Mouse (Mus musculus) telencephalon, adult 2 months (tissue): ENCODE results near the gene Dennd5a.

Experiments used
- DNase-seq: peaks from one replicate; pipeline ENCODE4 v3.0.0-alpha.2; 2011; ENCODE audit warnings: low read depth, low spot score

The Dennd5a gene

DNA sequence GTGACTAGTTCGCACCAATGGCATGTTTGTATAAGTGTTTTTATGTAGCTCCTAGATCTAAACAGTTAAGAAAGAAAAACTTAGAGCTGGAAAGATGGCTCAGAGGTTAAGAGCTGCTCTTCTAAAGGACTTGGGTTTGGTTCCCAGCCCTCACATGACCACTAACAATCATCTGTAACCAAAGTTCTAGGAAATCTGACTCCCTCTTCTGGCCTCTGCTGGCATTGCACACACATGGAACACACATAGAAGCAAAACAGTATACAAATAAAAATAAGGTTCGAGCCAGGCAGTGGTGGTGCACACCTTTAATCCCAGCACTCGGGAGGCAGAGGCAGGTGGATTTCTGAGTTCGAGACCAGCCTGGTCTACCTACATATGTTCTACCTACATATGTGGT is 3.4 kb upstream of the Dennd5a start:
- no peak for DNase-seq

GRCm38 (mm10) chr7:109962596-109962995 is 2.3 kb upstream of the Dennd5a start:
- DNase-seq = no peak

GRCm38 (mm10) chr7:109961570-109961969 is 1.3 kb upstream of the Dennd5a start:
- no peak for DNase-seq

- no peak for DNase-seq
Measured at GRCm38 (mm10) chr7:109960613-109961154, 414 bp upstream of the Dennd5a start.

DNA sequence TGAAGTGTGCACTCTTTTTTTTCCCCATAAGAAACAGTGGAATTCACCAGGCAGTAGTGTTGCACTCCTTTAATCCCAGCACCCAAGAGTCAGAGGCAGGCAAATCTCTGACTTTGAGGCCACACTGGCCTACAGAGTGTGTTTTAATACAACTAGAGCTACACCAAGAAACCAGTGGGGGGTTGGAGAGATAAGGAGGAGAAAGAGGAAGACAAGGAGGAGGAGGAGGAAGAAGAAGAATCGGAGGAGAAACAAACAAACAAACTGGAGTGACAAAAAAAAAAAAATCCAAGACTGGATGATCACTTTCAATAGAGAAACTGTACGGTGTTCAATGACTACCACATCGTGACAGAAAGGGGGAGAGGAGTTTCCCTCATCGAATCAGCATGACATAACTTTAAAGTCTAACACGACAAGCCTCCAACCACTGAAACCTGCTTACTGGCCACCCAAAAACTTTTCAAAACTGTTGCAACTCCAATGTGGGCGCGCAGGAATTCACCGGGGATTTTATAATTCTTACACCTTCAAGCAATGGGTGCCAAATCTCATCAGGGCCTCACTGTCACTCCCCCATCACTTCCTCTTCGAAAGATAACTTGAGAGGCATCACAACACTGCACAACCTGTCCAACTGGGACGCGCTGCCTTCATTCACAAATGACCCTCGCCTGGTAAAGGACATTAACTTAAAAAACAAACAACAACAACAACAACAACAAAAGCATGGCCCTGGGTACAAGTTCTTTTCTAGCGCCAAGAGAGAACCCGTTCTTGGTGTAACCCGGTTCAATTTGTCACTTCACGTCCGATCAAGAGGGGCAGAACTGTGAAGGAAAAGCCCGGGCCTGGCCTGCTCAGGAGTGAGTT is 1.2 kb downstream of the Dennd5a start:
- no peak for DNase-seq

- no peak for DNase-seq
Measured at GRCm38 (mm10) chr7:109957996-109958789, 2.1 kb downstream of the Dennd5a start.

DNA sequence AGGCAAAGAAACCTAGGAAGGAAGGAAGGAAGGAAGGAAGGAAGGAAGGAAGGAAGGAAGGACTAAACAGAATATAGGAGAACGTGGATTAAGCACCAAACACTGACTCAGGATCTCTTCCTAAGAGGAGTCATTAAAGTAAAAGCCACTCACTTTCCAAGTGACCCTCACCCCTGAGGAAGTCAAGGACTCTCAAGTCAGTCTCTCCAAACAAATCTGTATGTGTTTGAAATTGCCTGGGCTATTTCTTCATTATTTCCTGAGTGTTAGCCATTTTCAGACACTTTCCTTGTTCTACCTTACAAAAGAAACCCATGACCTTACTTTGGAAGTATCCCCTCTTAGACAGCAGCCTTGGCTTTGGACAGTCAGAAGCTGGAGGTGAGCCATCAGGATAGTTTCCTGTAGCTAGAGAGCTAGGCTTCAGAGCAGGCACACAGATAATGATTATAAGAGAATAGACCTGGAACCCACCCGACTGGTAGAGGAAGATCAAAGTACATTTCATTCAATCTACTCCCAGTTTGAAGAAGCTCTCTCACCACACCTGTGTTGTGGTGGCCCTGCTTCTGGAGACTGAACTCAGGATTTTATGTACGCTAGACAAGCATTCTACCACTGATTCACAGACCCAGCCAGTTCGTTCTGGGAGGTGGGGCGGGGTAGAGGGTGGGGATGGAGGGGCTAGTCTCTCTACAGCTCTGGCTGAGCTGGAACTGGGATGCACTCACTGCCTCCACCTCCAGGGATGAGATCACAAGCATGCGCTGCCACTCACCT is 5.5 kb downstream of the Dennd5a start:
- no peak for DNase-seq

- no peak for DNase-seq
Measured at GRCm38 (mm10) chr7:109951297-109951696, 9.0 kb downstream of the Dennd5a start.

- no peak for DNase-seq
Measured at GRCm38 (mm10) chr7:109944421-109945034, 15.7 kb downstream of the Dennd5a start.

DNA sequence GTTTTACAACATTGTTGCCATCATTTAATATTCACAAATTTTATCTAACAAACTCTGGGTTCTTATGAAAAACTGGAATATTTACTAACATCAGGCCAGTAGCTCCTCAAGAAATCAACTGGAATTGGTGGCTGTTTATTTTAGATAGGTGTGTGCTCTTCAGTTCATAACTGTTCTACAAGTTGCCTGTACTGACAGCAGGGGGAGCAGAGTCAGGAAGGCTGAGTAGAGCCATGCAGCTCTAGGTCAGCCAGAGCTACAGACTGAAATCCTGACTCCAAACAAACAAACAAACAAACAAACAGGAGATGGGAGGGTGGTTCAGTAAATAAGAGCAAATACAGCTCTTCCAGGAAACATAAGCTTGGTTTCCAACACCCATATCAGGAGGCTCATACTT is 30.6 kb downstream of the Dennd5a start:
- DNase-seq = no peak

DNA sequence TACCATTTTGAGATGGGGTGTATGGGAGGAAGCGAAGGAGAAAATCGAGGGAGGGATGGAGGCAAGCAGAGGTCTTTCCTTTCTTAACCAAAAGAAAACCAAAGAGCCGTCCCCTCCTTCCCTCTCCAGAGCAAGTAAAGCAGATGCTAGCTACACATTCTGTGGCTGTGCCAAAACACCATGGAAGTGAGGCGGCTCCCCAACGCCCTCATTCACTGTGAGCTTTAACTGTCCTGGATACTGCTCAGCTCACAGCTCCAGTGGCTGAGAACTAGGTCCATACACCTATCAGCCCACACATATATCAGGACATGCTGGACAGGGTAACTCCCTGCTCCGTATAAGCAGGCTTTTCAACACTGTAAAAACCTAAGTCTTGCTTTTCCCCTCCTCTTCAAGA is 31.9 kb downstream of the Dennd5a start:
- peak; percentile 38 for DNase-seq

- DNase-seq = no peak
Measured at GRCm38 (mm10) chr7:109924965-109925364, 35.3 kb downstream of the Dennd5a start.

GRCm38 (mm10) chr7:109922889-109923288 is 37.4 kb downstream of the Dennd5a start:
- no peak for DNase-seq

DNA sequence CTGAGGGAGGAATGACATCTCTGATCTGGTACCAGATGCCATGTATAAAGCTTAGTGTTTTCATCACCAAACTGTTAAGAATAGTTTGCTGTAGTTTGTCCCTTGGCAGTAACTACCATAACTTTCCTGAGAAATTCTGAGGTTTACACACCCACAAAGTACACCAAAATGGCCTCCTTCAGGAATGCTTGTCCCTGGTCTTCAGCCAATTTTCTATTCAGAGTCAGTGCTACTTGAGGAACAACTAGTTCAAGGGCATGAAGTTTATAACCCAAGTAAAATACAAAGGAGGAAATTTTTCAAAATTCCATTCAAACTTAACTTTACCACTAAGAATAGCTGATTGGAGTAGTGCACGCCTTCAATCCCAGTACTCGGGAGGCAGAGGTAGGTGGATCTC is 54.1 kb downstream of the Dennd5a start:
- DNase-seq = no peak

DNA sequence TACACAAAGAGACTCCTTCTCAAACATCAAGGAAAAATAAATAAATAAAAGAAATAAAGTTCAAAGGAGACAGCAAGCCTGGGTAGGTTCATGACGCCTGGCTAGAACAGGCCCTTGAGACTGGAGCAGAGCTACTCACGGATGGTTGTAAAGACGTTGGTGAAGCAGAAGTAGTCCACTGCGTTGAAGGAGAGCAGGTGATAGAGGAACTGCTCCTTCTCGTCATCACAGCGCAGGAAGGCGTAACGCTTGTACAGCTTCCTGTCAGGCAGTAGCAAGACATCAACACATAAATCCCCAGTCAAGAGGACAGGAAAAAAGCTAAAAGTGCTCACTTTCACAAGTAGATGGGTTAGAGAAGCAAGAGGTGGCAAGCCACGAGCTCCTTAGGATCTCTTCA is 59.3 kb downstream of the Dennd5a start:
- no peak for DNase-seq

DNA sequence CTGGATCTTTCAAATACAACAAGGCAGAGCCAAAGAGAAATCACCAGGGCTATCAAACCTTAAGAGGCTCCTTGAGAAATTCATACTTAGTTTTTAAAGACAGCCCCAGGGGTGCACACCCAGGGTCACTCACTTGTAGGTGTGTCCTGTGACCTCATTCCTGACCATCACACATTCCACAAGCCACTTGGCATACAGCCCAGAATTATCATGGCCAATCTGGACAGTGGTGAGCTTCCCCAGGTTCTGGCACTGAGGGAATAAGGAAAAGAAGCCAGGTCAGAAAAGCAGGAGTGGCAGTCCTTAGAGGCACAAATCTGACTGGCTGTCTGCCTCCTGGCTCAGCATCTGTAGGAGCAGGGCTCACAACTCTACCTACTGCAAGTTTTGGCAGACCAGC is 61.4 kb downstream of the Dennd5a start:
- DNase-seq = no peak

- DNase-seq = peak; percentile 42
Measured at GRCm38 (mm10) chr7:109892530-109892929, 67.7 kb downstream of the Dennd5a start.

GRCm38 (mm10) chr7:109891786-109892185 is 68.5 kb downstream of the Dennd5a start:
- no peak for DNase-seq

- no peak for DNase-seq
Measured at GRCm38 (mm10) chr7:109890256-109890655, 70.0 kb downstream of the Dennd5a start.

- no peak for DNase-seq
Measured at GRCm38 (mm10) chr7:109889300-109889699, 71.0 kb downstream of the Dennd5a start.

DNA sequence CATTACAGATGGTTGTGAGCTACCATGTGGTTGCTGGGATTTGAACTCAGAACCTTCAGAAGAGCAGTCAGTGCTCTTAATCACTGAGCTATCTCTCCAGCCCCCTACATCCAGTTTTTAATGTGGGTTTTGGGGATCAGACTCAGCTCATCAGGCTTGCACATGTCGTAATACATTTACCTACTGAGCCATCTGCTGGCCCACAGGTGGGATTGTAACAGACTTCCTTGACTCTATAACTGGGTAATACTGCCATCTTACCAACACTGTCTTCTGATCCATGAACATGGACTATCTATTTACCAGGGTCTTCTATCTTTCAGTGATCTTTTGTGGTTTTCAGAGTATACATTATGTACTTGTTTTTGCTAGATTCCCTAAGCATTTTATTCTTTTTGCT is 74.0 kb downstream of the Dennd5a start:
- no peak for DNase-seq
